In the genomic region with DNA sequence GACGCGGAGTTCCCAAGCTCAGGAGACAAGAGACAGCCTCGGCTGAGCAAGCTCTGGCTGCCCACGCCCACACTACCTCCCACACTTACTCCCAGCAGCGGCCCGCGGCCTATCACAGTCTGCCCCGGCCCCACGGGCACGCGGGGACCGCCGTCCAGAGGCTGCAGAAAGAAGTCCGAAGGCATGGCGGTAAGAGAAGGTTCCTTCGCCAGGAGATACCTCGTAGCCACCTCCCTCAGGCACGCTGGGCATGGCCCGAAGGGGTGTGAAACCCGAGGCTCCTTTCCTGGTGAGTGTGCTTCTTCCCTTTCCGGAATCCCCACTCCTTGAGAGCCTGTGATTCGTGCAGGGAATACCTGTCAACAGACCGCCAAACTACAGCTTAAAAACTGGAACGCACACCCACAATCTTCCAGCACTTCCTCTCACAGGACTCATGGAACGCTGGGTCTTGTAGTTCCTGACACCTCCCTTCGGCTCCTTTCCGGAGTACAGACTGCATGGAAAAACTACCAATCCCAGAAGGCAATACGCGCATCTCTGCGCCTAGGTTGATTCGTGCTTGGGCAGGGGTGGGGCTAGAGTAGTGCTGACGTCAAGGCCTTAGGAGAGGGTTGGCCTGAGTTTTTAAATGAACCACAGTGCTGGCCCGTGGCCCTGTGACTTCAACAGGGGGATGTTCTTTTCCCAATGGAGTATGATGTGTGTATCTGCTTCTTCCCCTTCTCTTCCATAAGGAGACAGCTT, we compare ENCODE assay signal across 8 mouse cellular contexts. TPM values are rescaled to one million over a fixed set of nuclear protein-coding genes. Genes with fewer than 3 reads are reported as not detected.
DNase-seq lines count a peak whose midpoint lies in the region; ATAC-seq and TF ChIP-seq lines count a peak whose summit lies in the region.

Gene Aplf (minus strand): TSS at position 423 of the 747 bp plus-strand sequence.

- peaks cover 13% of the 10 kb centered on the region for H3K79me2 ChIP-seq in C2C12 (ENCODE audit: control insufficient read depth, insufficient read depth)
- H3K79me2 ChIP-seq in liver, adult 2 months (ENCODE audit: control insufficient read depth, insufficient read depth, low read length) = no peaks in the 10 kb centered on the region
- H3K79me2 ChIP-seq in myocyte (ENCODE audit: control insufficient read depth, insufficient read depth) = no peaks in the 10 kb centered on the region

- no peak for TF ChIP-seq CTCF in C2C12 (IDR thresholded peaks at IDR 0.05; ENCODE audit: control insufficient read depth, insufficient read depth, insufficient read length)
- TF ChIP-seq CTCF in brain, embryonic 14.5 days (IDR thresholded peaks at IDR 0.05; ENCODE audit: borderline replicate concordance, extremely low read depth, insufficient read depth, insufficient read length) = no peak
- TF ChIP-seq CTCF in liver, adult 2 months (IDR thresholded peaks at IDR 0.05; ENCODE audit: low read depth, low read length) = no peak

- H3ac ChIP-seq in C2C12 (ENCODE audit: control insufficient read depth, insufficient read length, low read depth) (peak within 1 kb of the TSS; percentile 98), myocyte (ENCODE audit: control insufficient read depth, insufficient read length) (peak within 1 kb of the TSS; percentile 8)

- no peaks in the 10 kb centered on the region for H3K79me3 ChIP-seq in C2C12 (ENCODE audit: low read depth)

- TF ChIP-seq POLR2A in brain, embryonic 14.5 days (IDR thresholded peaks at IDR 0.05; ENCODE audit: borderline replicate concordance, extremely low read depth, insufficient read depth, insufficient read length, poor library complexity, severe bottlenecking) = 0 out of 2 replicates have a peak, but pooled peaks have one; percentile 21
- TF ChIP-seq POLR2A in liver, adult 2 months (IDR thresholded peaks at IDR 0.05; ENCODE audit: extremely low read depth, insufficient read depth, low read length) = no peak
- TF ChIP-seq POLR2A in myocyte (IDR thresholded peaks at IDR 0.05; ENCODE audit: insufficient read length, low read depth) = peak; percentile 42

- H3K9ac ChIP-seq in heart, embryonic 11.5 days (ENCODE audit: low read depth, low read length) = peak within 1 kb of the TSS; percentile 79
- peak within 1 kb of the TSS; percentile 77 for H3K9ac ChIP-seq in kidney, embryonic 16.5 days (replicated peaks; ENCODE audit: low read length)
- peak within 1 kb of the TSS; percentile 77 for H3K9ac ChIP-seq in liver, adult 2 months (ENCODE audit: low read depth, low read length)

- peak; percentile 98 for ATAC-seq in heart, embryonic 11.5 days (replicated peaks; ENCODE audit: insufficient number of reproducible peaks, low FRiP score, low TSS enrichment)
- peak; percentile 100 for ATAC-seq in kidney, embryonic 16.5 days (ENCODE audit: low FRiP score, low TSS enrichment)

- peak; percentile 99 for DNase-seq in brain, embryonic 14.5 days (ENCODE audit: low read depth)
- peak; percentile 99 for DNase-seq in liver, adult 2 months (ENCODE audit: extremely low read depth, low read depth, low spot score)
- peak; percentile 97 for DNase-seq in splenic B cell, adult 2 months (ENCODE audit: low read depth, low spot score)

- under 1% methylated on average over 33 of the region's 33 CpGs for WGBS in heart, embryonic 11.5 days (ENCODE audit: insufficient replicate concordance)
- WGBS in kidney, embryonic 16.5 days = under 1% methylated on average over 33 of the region's 33 CpGs
- under 1% methylated on average over 33 of the region's 33 CpGs for WGBS in liver, adult 2 months

- H3K4me3 ChIP-seq in C2C12 (ENCODE audit: insufficient read depth, poor library complexity, severe bottlenecking) (peak within 1 kb of the TSS; percentile 78), myocyte (peak within 1 kb of the TSS; percentile 45)
- peak within 1 kb of the TSS; percentile 86 for H3K4me3 ChIP-seq in erythroblast, embryonic 14.5 days (replicated peaks)
- peak within 1 kb of the TSS; percentile 86 for H3K4me3 ChIP-seq in heart, embryonic 11.5 days (ENCODE audit: low read depth, low read length)
- peak within 1 kb of the TSS; percentile 93 for H3K4me3 ChIP-seq in kidney, embryonic 16.5 days (ENCODE audit: low read length)
- peak within 1 kb of the TSS; percentile 75 for H3K4me3 ChIP-seq in liver, adult 2 months (ENCODE audit: insufficient read depth, low read depth, low read length)

- H3K36me3 ChIP-seq in C2C12 (ENCODE audit: control insufficient read depth, insufficient read depth) (no peaks in the 10 kb centered on the region), myocyte (ENCODE audit: control insufficient read depth, insufficient read depth) (no peaks in the 10 kb centered on the region)
- H3K36me3 ChIP-seq in erythroblast, embryonic 14.5 days (ENCODE audit: control insufficient read depth) = peaks cover 14% of the 10 kb centered on the region
- H3K36me3 ChIP-seq in heart, embryonic 11.5 days (ENCODE audit: control insufficient read depth, insufficient read depth, low read length) = no peaks in the 10 kb centered on the region
- H3K36me3 ChIP-seq in kidney, embryonic 16.5 days (ENCODE audit: insufficient read depth, low read length) = no peaks in the 10 kb centered on the region
- no peaks in the 10 kb centered on the region for H3K36me3 ChIP-seq in liver, adult 2 months (ENCODE audit: control insufficient read depth, insufficient read depth, low read length)
- H3K36me3 ChIP-seq in splenic B cell, adult 2 months (ENCODE audit: control insufficient read depth, insufficient read depth, low read length, poor library complexity, severe bottlenecking) = no peaks in the 10 kb centered on the region

- H3K27me3 ChIP-seq in C2C12 (ENCODE audit: control insufficient read depth, insufficient read depth, insufficient read length) (no peaks in the 10 kb centered on the region), myocyte (ENCODE audit: control insufficient read depth, insufficient read depth, insufficient read length) (no peaks in the 10 kb centered on the region)
- no peaks in the 10 kb centered on the region for H3K27me3 ChIP-seq in erythroblast, embryonic 14.5 days (ENCODE audit: control insufficient read depth)
- no peaks in the 10 kb centered on the region for H3K27me3 ChIP-seq in heart, embryonic 11.5 days (ENCODE audit: control insufficient read depth, insufficient read depth, low read length)
- no peaks in the 10 kb centered on the region for H3K27me3 ChIP-seq in kidney, embryonic 16.5 days (ENCODE audit: insufficient read depth, low read length)
- H3K27me3 ChIP-seq in liver, adult 2 months (ENCODE audit: control insufficient read depth, insufficient read depth, low read length) = no peaks in the 10 kb centered on the region
- no peaks in the 10 kb centered on the region for H3K27me3 ChIP-seq in splenic B cell, adult 2 months (ENCODE audit: control insufficient read depth, insufficient read depth, low read length, poor library complexity, severe bottlenecking)

- H3K4me2 ChIP-seq in heart, embryonic 11.5 days = peak within 1 kb of the TSS; percentile 88
- H3K4me2 ChIP-seq in kidney, embryonic 16.5 days (replicated peaks; ENCODE audit: low read depth, low read length) = peak within 1 kb of the TSS; percentile 86
- peak within 1 kb of the TSS; percentile 87 for H3K4me2 ChIP-seq in myocyte (ENCODE audit: low read depth)

- H3K9me3 ChIP-seq in erythroblast, embryonic 14.5 days (ENCODE audit: control insufficient read depth, low read length) = no peaks in the 10 kb centered on the region
- no peaks in the 10 kb centered on the region for H3K9me3 ChIP-seq in heart, embryonic 11.5 days (replicated peaks; ENCODE audit: control insufficient read depth, low read length)
- H3K9me3 ChIP-seq in kidney, embryonic 16.5 days (ENCODE audit: low read length) = no peaks in the 10 kb centered on the region

- peak within 1 kb of the TSS; percentile 54; the same call in 1 of the 2 replicates for H3K27ac ChIP-seq in heart, embryonic 11.5 days (ENCODE audit: low read depth, low read length)
- H3K27ac ChIP-seq in kidney, embryonic 16.5 days (ENCODE audit: low read length) = peak within 1 kb of the TSS; percentile 85
- H3K27ac ChIP-seq in liver, adult 2 months (replicated peaks; ENCODE audit: insufficient read depth, low read depth, low read length) = no peak within 1 kb of the TSS

- H3K4me1 ChIP-seq in erythroblast, embryonic 14.5 days (ENCODE audit: control insufficient read depth) = peaks cover 88% of the 10 kb centered on the region
- peaks cover 10% of the 10 kb centered on the region for H3K4me1 ChIP-seq in heart, embryonic 11.5 days (ENCODE audit: control insufficient read depth, insufficient read depth, low read length)
- peaks cover 17% of the 10 kb centered on the region for H3K4me1 ChIP-seq in kidney, embryonic 16.5 days (ENCODE audit: insufficient read depth, low read length)
- H3K4me1 ChIP-seq in liver, adult 2 months (ENCODE audit: control insufficient read depth, insufficient read depth, low read length) = peaks cover 7% of the 10 kb centered on the region

TF ChIP-seq in C2C12, 6 proteins besides CTCF, POLR2A, EP300 and RAD21:
- TF ChIP-seq MYOD1 (IDR thresholded peaks at IDR 0.05; ENCODE audit: control insufficient read depth, insufficient read length, low read depth) = no peak
- no peak for TF ChIP-seq CEBPB (IDR thresholded peaks at IDR 0.05; ENCODE audit: low read depth)
- no peak for TF ChIP-seq MAX (IDR thresholded peaks at IDR 0.05)
- TF ChIP-seq FOSL1 (IDR thresholded peaks at IDR 0.05; ENCODE audit: insufficient read depth, low read length, poor library complexity, severe bottlenecking) = no peak

TF ChIP-seq in myocyte, 11 proteins besides CTCF, POLR2A, EP300 and RAD21 (continues in another document):
- no peak for TF ChIP-seq MAX (IDR thresholded peaks at IDR 0.05; ENCODE audit: low read depth)
- peak; percentile 38 for TF ChIP-seq POLR2AphosphoS2 (IDR thresholded peaks at IDR 0.05; ENCODE audit: insufficient read length, low read depth)
- peak; percentile 66 for TF ChIP-seq E2F4 (IDR thresholded peaks at IDR 0.05; ENCODE audit: insufficient read depth)
- no peak for TF ChIP-seq MYOD1 (IDR thresholded peaks at IDR 0.05; ENCODE audit: control insufficient read depth in 1 of 3, insufficient read length in 2 of 3, low read depth in 2 of 3)
- TF ChIP-seq CEBPB (IDR thresholded peaks at IDR 0.05; ENCODE audit: insufficient read depth, poor library complexity, severe bottlenecking) = no peak
- no peak for TF ChIP-seq TCF3 (IDR thresholded peaks at IDR 0.05; ENCODE audit: insufficient read length, low read depth)
- TF ChIP-seq SRF (IDR thresholded peaks at IDR 0.05; ENCODE audit: control insufficient read depth, insufficient read length, low read depth) = peak; percentile 53
- no peak for TF ChIP-seq REST (IDR thresholded peaks at IDR 0.05; ENCODE audit: insufficient read depth, insufficient read length)
- no peak for TF ChIP-seq USF1 (IDR thresholded peaks at IDR 0.05; ENCODE audit: low read depth)

RNA-seq across cellular contexts. Expression of gene Aplf, which starts in this region (rescaled TPM):
- polyA plus RNA-seq in C2C12 (2012; fragmentation: generic; extraction: Trizol) (5.8 TPM), myocyte (2012; fragmentation: generic; extraction: Trizol) (4.1 TPM)
- 6.4 and 7.2 TPM in 2 replicates for polyA plus RNA-seq in brain, embryonic 14.5 days (2012; rRNA removed)
- polyA plus RNA-seq in erythroblast, embryonic 14.5 days (2012) = 1.7 TPM in 2 replicates
- 9.3 and 10.1 TPM in 2 replicates for polyA plus RNA-seq in heart, embryonic 11.5 days (2014; fragmentation: Nextera tagmentation; extraction: Ambion mirVana)
- 18.1 and 18.7 TPM in 2 replicates for polyA plus RNA-seq in kidney, embryonic 16.5 days (2015; fragmentation: Nextera tagmentation; extraction: Ambion mirVana)
- 3.4 and 3.7 TPM in 2 replicates for total RNA-seq in liver, adult 2 months (2014; rRNA removed)
- 1.2 and 1.4 TPM in 2 replicates for polyA plus RNA-seq in liver, adult 2 months (2012; rRNA removed)
